Mouse (Mus musculus): ENCODE results near the gene Cd302.

GRCm38 (mm10) chr2:60221236-60221635 is 63.1 kb downstream of the Cd302 start:
- no peak for TF ChIP-seq POLR2A (IDR thresholded peaks at IDR 0.05; ENCODE audit: extremely low read depth, insufficient read depth, low read length)
- no peak for TF ChIP-seq CTCF (IDR thresholded peaks at IDR 0.05; ENCODE audit: extremely low read depth, insufficient read depth, low read length)

Measured in cortical plate, adult 2 months (tissue).